Comparison of ENCODE assay signal across 8 mouse cellular contexts in the genomic region with DNA sequence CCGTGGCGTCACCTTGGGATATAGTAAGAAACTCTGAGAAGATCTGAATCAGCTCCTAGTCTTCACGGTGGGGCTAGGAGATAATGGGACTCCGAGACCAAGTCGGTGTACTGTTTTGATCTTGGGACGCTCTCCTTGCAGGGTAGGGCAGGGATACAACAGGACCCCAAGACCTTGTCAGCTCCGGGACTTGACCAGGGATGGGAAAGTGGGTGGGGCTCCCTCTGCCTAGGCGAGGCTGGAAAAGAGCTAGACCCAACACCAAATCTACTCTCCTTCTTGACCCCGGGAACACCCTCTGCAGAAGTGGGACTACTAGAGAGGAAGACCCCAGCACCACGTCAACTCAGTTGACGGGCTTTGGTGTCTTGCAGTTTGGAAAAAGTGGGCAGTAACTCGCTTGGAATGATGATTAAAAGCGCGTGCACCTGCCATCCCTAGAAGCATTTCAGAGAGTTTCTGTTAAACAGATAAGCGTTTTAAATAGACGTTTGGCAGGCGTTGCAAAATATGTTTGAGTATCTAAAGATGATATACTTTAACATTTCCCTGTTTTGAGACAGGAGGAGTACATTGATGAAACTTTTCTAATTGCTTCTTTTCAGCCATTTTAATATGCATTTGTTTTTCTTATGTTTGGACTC. TPM values are rescaled to one million over a fixed set of nuclear protein-coding genes. Genes with fewer than 3 reads are reported as not detected.
A peak's percentile ranks its signal among the peaks of the same experiment; 100 is the strongest.
DNase-seq lines count a peak whose midpoint lies in the region; ATAC-seq and TF ChIP-seq lines count a peak whose summit lies in the region.

No protein-coding gene starts in this region.

- H3K4me1 ChIP-seq in forebrain, embryonic 13.5 days: peaks cover 34% of the 10 kb centered on the region
- H3K4me1 ChIP-seq in limb, embryonic 11.5 days (ENCODE audit: control insufficient read depth, insufficient read depth, low read length): peaks cover 7% of the 10 kb centered on the region; the same call in 1 of the 2 replicates

- POLR2A ChIA-PET in Patski (lab: Charles Lee): no interaction called here

- TF ChIP-seq CTCF in Patski (IDR thresholded peaks at IDR 0.05): no peak

- H3K36me3 ChIP-seq in forebrain, embryonic 13.5 days (ENCODE audit: poor library complexity, severe bottlenecking): peaks cover 13% of the 10 kb centered on the region
- no peaks in the 10 kb centered on the region for H3K36me3 ChIP-seq in limb, embryonic 11.5 days (ENCODE audit: control insufficient read depth, insufficient read depth, low read length)
- peaks cover 10% of the 10 kb centered on the region for H3K36me3 ChIP-seq in myocyte (ENCODE audit: control insufficient read depth, insufficient read depth)

- peak overlapping the region; percentile 81 for H3K9ac ChIP-seq in forebrain, embryonic 13.5 days
- peak overlapping the region; percentile 89 for H3K9ac ChIP-seq in limb, embryonic 11.5 days (ENCODE audit: low read length)

- H3K9me3 ChIP-seq in forebrain, embryonic 13.5 days (replicated peaks): no peaks in the 10 kb centered on the region
- H3K9me3 ChIP-seq in limb, embryonic 11.5 days (ENCODE audit: control insufficient read depth, low read length): no peaks in the 10 kb centered on the region

- TF ChIP-seq POLR2A in myocyte (IDR thresholded peaks at IDR 0.05; ENCODE audit: insufficient read length, low read depth): no peak

- peak overlapping the region; percentile 9 for H3ac ChIP-seq in myocyte (ENCODE audit: control insufficient read depth, insufficient read length)

- DNase-seq in embryo, embryonic 10 days (ENCODE audit: low spot score): peak; percentile 56
- no peak for DNase-seq in embryo, embryonic 9.5 days (ENCODE audit: extremely low spot score)
- no peak for DNase-seq in Patski (ENCODE audit: low read depth, low spot score)
- DNase-seq in limb, embryonic 11.5 days (ENCODE audit: low spot score): no peak
- no peak for DNase-seq in ovary, postnatal 36 days (ENCODE audit: low spot score)
- DNase-seq in layer of hippocampus, adult 11-12 months (ENCODE audit: low spot score): no peak

- H3K27me3 ChIP-seq in Patski (no peaks in the 10 kb centered on the region), myocyte (ENCODE audit: control insufficient read depth, insufficient read depth, insufficient read length) (no peaks in the 10 kb centered on the region)
- H3K27me3 ChIP-seq in forebrain, embryonic 13.5 days: no peaks in the 10 kb centered on the region
- no peaks in the 10 kb centered on the region for H3K27me3 ChIP-seq in limb, embryonic 11.5 days (ENCODE audit: control insufficient read depth, insufficient read depth, low read length)

- CTCF ChIA-PET in Patski (lab: Charles Lee): interaction anchor here (1.3 to 2.0 kb wide), 3 partner anchors 11 to 25 kb away, joined by 4 read pairs; no protein-coding TSS in a partner anchor

- peak overlapping the region; percentile 93 for H3K4me2 ChIP-seq in forebrain, embryonic 13.5 days
- peak overlapping the region; percentile 76 for H3K4me2 ChIP-seq in limb, embryonic 11.5 days (ENCODE audit: low read depth, severe bottlenecking)
- H3K4me2 ChIP-seq in myocyte (ENCODE audit: low read depth): peak overlapping the region; percentile 82

- H3K79me2 ChIP-seq in myocyte (ENCODE audit: control insufficient read depth, insufficient read depth): peaks cover 21% of the 10 kb centered on the region

- H3K27ac ChIP-seq in forebrain, embryonic 13.5 days: no peak overlapping the region
- peak overlapping the region; percentile 56; the same call in 1 of the 2 replicates for H3K27ac ChIP-seq in limb, embryonic 11.5 days (replicated peaks; ENCODE audit: low read depth, low read length)

- 2% methylated on average over 17 of the region's 17 CpGs for WGBS in forebrain, embryonic 13.5 days
- 4% methylated on average over 17 of the region's 17 CpGs for WGBS in limb, embryonic 11.5 days

- peak; percentile 49 for ATAC-seq in Patski
- ATAC-seq in forebrain, embryonic 13.5 days: peak; percentile 34; the same call in 1 of the 2 replicates
- peak; percentile 54 for ATAC-seq in limb, embryonic 11.5 days (ENCODE audit: insufficient number of reproducible peaks, low FRiP score, low TSS enrichment, low read depth)

- in situ Hi-C loops in Patski (cut with MboI; ENCODE audit: low pct_unique_long_range_greater_than_20kb): no loop called here

- peak overlapping the region; percentile 86 for H3K4me3 ChIP-seq in forebrain, embryonic 13.5 days
- peak overlapping the region; percentile 96 for H3K4me3 ChIP-seq in limb, embryonic 11.5 days (ENCODE audit: low read depth, low read length)
- peak overlapping the region; percentile 65 for H3K4me3 ChIP-seq in myocyte

TF ChIP-seq in myocyte, 11 proteins besides CTCF, POLR2A, EP300 and RAD21:
- TF ChIP-seq USF1 (IDR thresholded peaks at IDR 0.05; ENCODE audit: low read depth): no peak

RNA-seq across cellular contexts. Expression of gene Aspm, which starts 0.8 kb away (rescaled TPM):
- polyA plus RNA-seq in Patski (2021): 15.0 TPM
- 20.5 and 21.3 TPM in 2 replicates for polyA plus RNA-seq in forebrain, embryonic 13.5 days (2015; fragmentation: Nextera tagmentation; extraction: Ambion mirVana)
- 26.8 and 28.9 TPM in 2 replicates for polyA plus RNA-seq in limb, embryonic 11.5 days (2014; fragmentation: Nextera tagmentation; extraction: Ambion mirVana)
- 2.4 TPM for polyA plus RNA-seq in myocyte (2012; fragmentation: generic; extraction: Trizol)

RNA-seq across cellular contexts. Expression of gene Zbtb41, which starts 33.3 kb away (rescaled TPM):
- 22.8 TPM for polyA plus RNA-seq in Patski (2021)
- 13.4 and 15.7 TPM in 2 replicates for polyA plus RNA-seq in forebrain, embryonic 13.5 days (2015; fragmentation: Nextera tagmentation; extraction: Ambion mirVana)
- 13.4 and 14.8 TPM in 2 replicates for polyA plus RNA-seq in limb, embryonic 11.5 days (2014; fragmentation: Nextera tagmentation; extraction: Ambion mirVana)
- polyA plus RNA-seq in myocyte (2012; fragmentation: generic; extraction: Trizol): 2.0 TPM

RNA-seq across cellular contexts. Expression of gene F13b, which starts 46.2 kb away (rescaled TPM):
- polyA plus RNA-seq in Patski (2021) (not detected), myocyte (2012; fragmentation: generic; extraction: Trizol) (not detected)
- not detected in 2 replicates for polyA plus RNA-seq in forebrain, embryonic 13.5 days (2015; fragmentation: Nextera tagmentation; extraction: Ambion mirVana)
- not detected in 2 replicates for polyA plus RNA-seq in limb, embryonic 11.5 days (2014; fragmentation: Nextera tagmentation; extraction: Ambion mirVana)
